Mouse (Mus musculus) hindbrain, embryonic 16.5 days (tissue): ENCODE data around the gene Podnl1. TPM values are rescaled to one million over a fixed set of nuclear protein-coding genes. Genes with fewer than 3 reads are reported as not detected.

Experiments
- ATAC-seq: fragments of 200-750 bp; cut with Nextera tagmentation; 2 replicates; pipeline ENCODE4 v1.8.0; 2017; ENCODE audit warnings: moderate TSS enrichment, moderate library complexity
- H3K27ac ChIP-seq: fragments of 300-500 bp; sonication (generic); 2 replicates; pipeline ENCODE4 v1.5.1; 2014; ENCODE audit warnings: low read depth, mild to moderate bottlenecking, control low read depth, low read length, moderate library complexity
- H3K27me3 ChIP-seq: fragments of 300-500 bp; sonication (generic); replicated peaks from 2 replicates; pipeline ENCODE4 v1.6.1; 2014; ENCODE audit warnings: low read length; ENCODE audit not compliant: control insufficient read depth, insufficient read depth
- H3K36me3 ChIP-seq: fragments of 300-500 bp; sonication (generic); 2 replicates; pipeline ENCODE4 v1.6.1; 2014; ENCODE audit warnings: mild to moderate bottlenecking, low read length, moderate library complexity, mixed read lengths; ENCODE audit not compliant: control insufficient read depth, insufficient read depth
- H3K4me1 ChIP-seq: fragments of 300-500 bp; sonication (generic); 2 replicates; pipeline ENCODE4 v1.6.1; 2014; ENCODE audit warnings: low read depth, low read length; ENCODE audit not compliant: control insufficient read depth, insufficient read depth
- H3K4me2 ChIP-seq: fragments of 300-500 bp; sonication (generic); 2 replicates; pipeline ENCODE4 v1.6.1; 2014; ENCODE audit warnings: mild to moderate bottlenecking, low read length, control low read depth, moderate library complexity
- H3K4me3 ChIP-seq: fragments of 300-500 bp; sonication (generic); 2 replicates; pipeline ENCODE4 v1.5.1; 2014; ENCODE audit warnings: mild to moderate bottlenecking, low read length, control low read depth, moderate library complexity
- H3K9ac ChIP-seq: fragments of 300-500 bp; sonication (generic); 2 replicates; pipeline ENCODE4 v1.6.1; 2014; ENCODE audit warnings: low read depth, mild to moderate bottlenecking, control low read depth, low read length, moderate library complexity
- H3K9me3 ChIP-seq: fragments of 300-500 bp; sonication (generic); 2 replicates; pipeline ENCODE4 v1.6.1; 2014; ENCODE audit warnings: mild to moderate bottlenecking, low read length, moderate library complexity; ENCODE audit not compliant: control insufficient read depth
- WGBS: fragments of 180-500 bp; shearing (Covaris S2); extraction: QIAGEN DNeasy Blood & Tissue Kit; methylation state at CpG from one replicate; pipeline ENCODE4 v1.1.7; 2014; 5-methylcytosine and 5-hydroxymethylcytosine counted together
- polyA plus RNA-seq: library from polyadenylated mRNA; unstranded; fragments of >200 nt; fragmentation: Nextera tagmentation; extraction: Ambion mirVana; gene quantifications from 2 replicates; pipeline ENCODE4 v1.2.1, GENCODE M21; 2015

Gene Podnl1
- polyA plus RNA-seq: 0.51 and 0.55 TPM in 2 replicates

GRCm38 (mm10) chr8:84125656-84126055 is at the start of gene Podnl1:
TSS of gene Podnl1 (plus strand) at chr8:84125989.
- WGBS: 60% methylated on average over 9 of the region's 9 CpGs

GRCm38 (mm10) chr8:84076412-84076811 is 49.4 kb upstream of the Podnl1 start:
- WGBS: 81% methylated on average over 1 of the region's 1 CpGs
- Histone ChIP-seq H3K4me3 (no peak overlapping the region), H3K4me2 (no peak overlapping the region), H3K36me3 (peaks cover 12% of the 10 kb centered on the region; the same call in 1 of the 2 replicates), H3K4me1 (peaks cover 11% of the 10 kb centered on the region), H3K9me3 (no peaks in the 10 kb centered on the region), H3K27ac (no peak overlapping the region), H3K9ac (no peak overlapping the region), H3K27me3 (no peaks in the 10 kb centered on the region)
- ATAC-seq: no peak

More at GRCm38 (mm10) chr8:84125656-84126055, at the start of gene Podnl1:
- Histone ChIP-seq H3K9ac (no peak within 1 kb of the TSS), H3K4me2 (no peak within 1 kb of the TSS), H3K27me3 (no peaks in the 10 kb centered on the region), H3K4me1 (no peaks in the 10 kb centered on the region), H3K9me3 (no peaks in the 10 kb centered on the region), H3K36me3 (no peaks in the 10 kb centered on the region), H3K27ac (no peak within 1 kb of the TSS), H3K4me3 (no peak within 1 kb of the TSS)
- peak; percentile 44; the same call in 1 of the 2 replicates for ATAC-seq

- no peak for ATAC-seq
- Histone ChIP-seq H3K4me1 (peaks cover 11% of the 10 kb centered on the region), H3K27me3 (no peaks in the 10 kb centered on the region), H3K9me3 (no peaks in the 10 kb centered on the region), H3K36me3 (peaks cover 12% of the 10 kb centered on the region), H3K9ac (no peak overlapping the region), H3K4me3 (no peak overlapping the region), H3K27ac (no peak overlapping the region), H3K4me2 (no peak overlapping the region)
- 98% methylated on average over 3 of the region's 3 CpGs for WGBS
Measured at GRCm38 (mm10) chr8:84076849-84077248, 48.9 kb upstream of the Podnl1 start.

- H3K27me3 ChIP-seq: no peaks in the 10 kb centered on the region
- 86% methylated on average over 5 of the region's 5 CpGs for WGBS
- H3K4me1 ChIP-seq: no peaks in the 10 kb centered on the region
- no peaks in the 10 kb centered on the region for H3K9me3 ChIP-seq
- no peak for ATAC-seq
- H3K4me3 ChIP-seq: no peak overlapping the region
- H3K36me3 ChIP-seq: peaks cover 30% of the 10 kb centered on the region
- H3K4me2 ChIP-seq: no peak overlapping the region
- no peak overlapping the region for H3K27ac ChIP-seq
- H3K9ac ChIP-seq: no peak overlapping the region
Measured at GRCm38 (mm10) chr8:84079206-84079605, 46.6 kb upstream of the Podnl1 start.

- Histone ChIP-seq H3K4me1 (no peaks in the 10 kb centered on the region), H3K27me3 (no peaks in the 10 kb centered on the region), H3K9me3 (no peaks in the 10 kb centered on the region), H3K4me2 (no peak overlapping the region), H3K4me3 (no peak overlapping the region), H3K9ac (0 out of 2 replicates have a peak overlapping the region, but pooled peaks have one; percentile 7), H3K27ac (no peak overlapping the region), H3K36me3 (peaks cover 38% of the 10 kb centered on the region)
- ATAC-seq: peak; percentile 43; the same call in 1 of the 2 replicates
- WGBS: 20% methylated on average over 8 of the region's 8 CpGs
Measured at GRCm38 (mm10) chr8:84083829-84084241, 42.0 kb upstream of the Podnl1 start.

GRCm38 (mm10) chr8:84084341-84085115 is 41.3 kb upstream of the Podnl1 start:
- ATAC-seq: no peak; the same call in 1 of the 2 replicates
- no peaks in the 10 kb centered on the region for H3K9me3 ChIP-seq
- H3K27ac ChIP-seq: no peak overlapping the region
- no peak overlapping the region for H3K4me3 ChIP-seq
- no peaks in the 10 kb centered on the region for H3K4me1 ChIP-seq
- H3K9ac ChIP-seq: peak overlapping the region; percentile 41; the same call in 1 of the 2 replicates
- H3K36me3 ChIP-seq: peaks cover 38% of the 10 kb centered on the region
- 29% methylated on average over 42 of the region's 42 CpGs for WGBS
- no peaks in the 10 kb centered on the region for H3K27me3 ChIP-seq
- H3K4me2 ChIP-seq: no peak overlapping the region; the same call in 1 of the 2 replicates

- Histone ChIP-seq H3K9ac (no peak overlapping the region), H3K4me2 (no peak overlapping the region), H3K9me3 (no peaks in the 10 kb centered on the region), H3K36me3 (peaks cover 29% of the 10 kb centered on the region), H3K27me3 (no peaks in the 10 kb centered on the region), H3K27ac (no peak overlapping the region), H3K4me1 (no peaks in the 10 kb centered on the region), H3K4me3 (no peak overlapping the region)
- WGBS: 93% methylated on average over 7 of the region's 7 CpGs
- no peak for ATAC-seq
Measured at GRCm38 (mm10) chr8:84087156-84087555, 38.6 kb upstream of the Podnl1 start.

- no peak overlapping the region for H3K9ac ChIP-seq
- H3K27me3 ChIP-seq: no peaks in the 10 kb centered on the region
- no peaks in the 10 kb centered on the region for H3K4me1 ChIP-seq
- no peaks in the 10 kb centered on the region for H3K9me3 ChIP-seq
- no peak overlapping the region for H3K27ac ChIP-seq
- ATAC-seq: no peak
- 93% methylated on average over 14 of the region's 14 CpGs for WGBS
- H3K4me3 ChIP-seq: no peak overlapping the region
- peaks cover 28% of the 10 kb centered on the region for H3K36me3 ChIP-seq
- H3K4me2 ChIP-seq: no peak overlapping the region
Measured at GRCm38 (mm10) chr8:84087821-84088220, 38.0 kb upstream of the Podnl1 start.

- Histone ChIP-seq H3K4me1 (no peaks in the 10 kb centered on the region), H3K36me3 (peaks cover 27% of the 10 kb centered on the region), H3K4me2 (no peak overlapping the region), H3K9me3 (no peaks in the 10 kb centered on the region), H3K27me3 (no peaks in the 10 kb centered on the region), H3K9ac (no peak overlapping the region), H3K4me3 (no peak overlapping the region), H3K27ac (no peak overlapping the region)
- 86% methylated on average over 9 of the region's 9 CpGs for WGBS
- no peak for ATAC-seq
Measured at GRCm38 (mm10) chr8:84089277-84089676, 36.5 kb upstream of the Podnl1 start.
